Mouse (Mus musculus) neural tube, embryonic 11.5 days (tissue): ENCODE measurements around the gene Tbc1d5. TPM values are rescaled to one million over a fixed set of nuclear protein-coding genes. Genes with fewer than 3 reads are reported as not detected.

Experiments
- ATAC-seq: fragments of 200-750 bp; cut with Nextera tagmentation; 2 replicates; pipeline ENCODE4 v1.8.0; 2017; ENCODE audit warnings: moderate number of reproducible peaks, mild to moderate bottlenecking, moderate TSS enrichment, moderate library complexity; ENCODE audit not compliant: insufficient read depth, low FRiP score, low TSS enrichment
- DNase-seq: peaks from one replicate; pipeline ENCODE4 v3.0.0-alpha.2; 2015; ENCODE audit warnings: low spot score
- H3K27ac ChIP-seq: fragments of 300-500 bp; sonication (generic); 2 replicates; pipeline ENCODE4 v1.5.1; 2014; ENCODE audit warnings: low read depth, mild to moderate bottlenecking, low read length
- H3K27me3 ChIP-seq: fragments of 300-500 bp; sonication (generic); 2 replicates; pipeline ENCODE4 v1.6.1; 2014; ENCODE audit warnings: mild to moderate bottlenecking, low read length, mixed read lengths; ENCODE audit not compliant: control insufficient read depth, insufficient read depth
- H3K36me3 ChIP-seq: fragments of 300-500 bp; sonication (generic); 2 replicates; pipeline ENCODE4 v1.6.1; 2014; ENCODE audit warnings: mild to moderate bottlenecking, low read length, moderate library complexity, mixed read lengths; ENCODE audit not compliant: control insufficient read depth, insufficient read depth
- H3K4me1 ChIP-seq: fragments of 300-500 bp; sonication (generic); 2 replicates; pipeline ENCODE4 v1.6.1; 2014; ENCODE audit warnings: low read length, mixed read lengths; ENCODE audit not compliant: control insufficient read depth, insufficient read depth
- H3K4me2 ChIP-seq: fragments of 300-500 bp; sonication (generic); 2 replicates; pipeline ENCODE4 v1.6.1; 2014; ENCODE audit warnings: low read depth, mild to moderate bottlenecking, moderate library complexity
- H3K4me3 ChIP-seq: fragments of 300-500 bp; sonication (generic); 2 replicates; pipeline ENCODE4 v1.5.1; 2014; ENCODE audit warnings: low read depth, low read length
- H3K9ac ChIP-seq: fragments of 300-500 bp; sonication (generic); 2 replicates; pipeline ENCODE4 v1.6.1; 2014; ENCODE audit warnings: mild to moderate bottlenecking, low read length
- H3K9me3 ChIP-seq: fragments of 300-500 bp; sonication (generic); 2 replicates; pipeline ENCODE4 v1.6.1; 2016; ENCODE audit warnings: low read length; ENCODE audit not compliant: control insufficient read depth
- WGBS: fragments of 180-500 bp; shearing (Covaris S2); extraction: QIAGEN DNeasy Blood & Tissue Kit; methylation state at CpG from one replicate; pipeline ENCODE4 v1.1.7; 2014; 5-methylcytosine and 5-hydroxymethylcytosine counted together
- polyA plus RNA-seq: library from polyadenylated mRNA; unstranded; fragments of >200 nt; fragmentation: Nextera tagmentation; extraction: Ambion mirVana; gene quantifications from 2 replicates; pipeline ENCODE4 v1.2.1, GENCODE M21; 2014

Gene Tbc1d5
- polyA plus RNA-seq, 1 experiment from 2014 or later, result 11.6 TPM

- no peaks in the 10 kb centered on the region for H3K36me3 ChIP-seq
- no peaks in the 10 kb centered on the region for H3K4me1 ChIP-seq
- H3K9ac ChIP-seq, result no peak overlapping the region
- H3K4me3 ChIP-seq, result no peak overlapping the region
- no peak for ATAC-seq
- H3K4me2 ChIP-seq, result no peak overlapping the region
- 97% methylated on average over 5 of the region's 5 CpGs for WGBS
- no peaks in the 10 kb centered on the region for H3K27me3 ChIP-seq
- no peaks in the 10 kb centered on the region for H3K9me3 ChIP-seq
- H3K27ac ChIP-seq, result no peak overlapping the region
- DNase-seq, result no peak
These were observed 19.9 kb downstream of the Tbc1d5 start for GRCm38 (mm10) chr17:51159261-51159660.

DNA sequence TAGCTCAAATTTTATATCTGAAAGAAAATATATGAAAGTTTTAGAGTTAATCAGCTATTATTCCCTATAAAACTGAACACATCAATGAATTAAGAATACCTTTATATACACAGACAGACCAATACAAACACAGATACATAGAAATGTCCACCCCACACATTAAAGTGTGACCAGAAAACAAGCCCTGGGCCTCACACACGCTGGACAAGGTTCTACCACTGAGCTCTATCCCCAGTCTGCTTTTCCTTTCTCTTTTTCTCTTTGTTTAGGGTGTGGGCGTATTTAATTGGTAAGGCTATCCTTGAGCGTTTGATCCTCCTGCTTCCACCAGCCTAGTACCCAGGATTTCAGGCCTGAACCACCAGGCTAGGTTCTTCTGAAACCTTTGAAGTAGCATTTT is 28.2 kb downstream of the Tbc1d5 start:
- no peak overlapping the region for H3K27ac ChIP-seq
- ATAC-seq (no peak), DNase-seq (no peak)
- H3K4me3 ChIP-seq, result no peak overlapping the region
- no peaks in the 10 kb centered on the region for H3K36me3 ChIP-seq
- H3K9me3 ChIP-seq, result no peaks in the 10 kb centered on the region
- no peak overlapping the region for H3K9ac ChIP-seq
- 28% methylated on average over 3 of the region's 3 CpGs for WGBS
- no peaks in the 10 kb centered on the region for H3K4me1 ChIP-seq
- H3K4me2 ChIP-seq, result no peak overlapping the region
- H3K27me3 ChIP-seq, result no peaks in the 10 kb centered on the region

DNA sequence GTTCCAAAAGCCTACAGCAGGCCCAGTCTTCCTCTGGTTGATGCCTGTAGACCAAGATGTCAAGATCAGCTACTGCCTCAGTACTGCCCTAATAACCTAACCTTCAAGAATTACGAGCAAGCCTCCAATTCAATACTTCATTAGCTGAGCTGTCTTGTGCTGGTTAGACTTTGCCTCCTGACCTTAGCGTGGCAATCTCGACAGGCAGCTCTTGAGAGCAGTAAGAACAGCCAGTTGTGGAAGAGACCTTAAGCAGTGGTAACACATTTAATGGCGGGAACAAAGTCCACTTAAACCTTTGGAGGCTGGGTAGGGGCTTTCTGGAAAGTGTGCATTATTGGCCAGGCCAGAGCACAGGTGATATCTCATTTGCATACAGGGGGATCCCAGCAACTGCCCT is 34.2 kb downstream of the Tbc1d5 start:
- H3K9me3 ChIP-seq, result no peaks in the 10 kb centered on the region
- H3K36me3 ChIP-seq, result no peaks in the 10 kb centered on the region
- DNase-seq (no peak), ATAC-seq (no peak)
- H3K9ac ChIP-seq, result no peak overlapping the region
- no peaks in the 10 kb centered on the region for H3K4me1 ChIP-seq
- H3K27ac ChIP-seq, result no peak overlapping the region
- no peak overlapping the region for H3K4me2 ChIP-seq
- WGBS, result 87% methylated on average over 4 of the region's 4 CpGs
- H3K4me3 ChIP-seq, result no peak overlapping the region
- no peaks in the 10 kb centered on the region for H3K27me3 ChIP-seq

GRCm38 (mm10) chr17:51142095-51142494 is 37.1 kb downstream of the Tbc1d5 start:
- no peaks in the 10 kb centered on the region for H3K4me1 ChIP-seq
- no peak overlapping the region for H3K9ac ChIP-seq
- 89% methylated on average over 4 of the region's 4 CpGs for WGBS
- no peak for DNase-seq
- no peak overlapping the region for H3K4me2 ChIP-seq
- H3K27ac ChIP-seq, result no peak overlapping the region
- H3K9me3 ChIP-seq, result no peaks in the 10 kb centered on the region
- no peaks in the 10 kb centered on the region for H3K27me3 ChIP-seq
- H3K36me3 ChIP-seq, result no peaks in the 10 kb centered on the region
- ATAC-seq, result no peak
- no peak overlapping the region for H3K4me3 ChIP-seq

DNA sequence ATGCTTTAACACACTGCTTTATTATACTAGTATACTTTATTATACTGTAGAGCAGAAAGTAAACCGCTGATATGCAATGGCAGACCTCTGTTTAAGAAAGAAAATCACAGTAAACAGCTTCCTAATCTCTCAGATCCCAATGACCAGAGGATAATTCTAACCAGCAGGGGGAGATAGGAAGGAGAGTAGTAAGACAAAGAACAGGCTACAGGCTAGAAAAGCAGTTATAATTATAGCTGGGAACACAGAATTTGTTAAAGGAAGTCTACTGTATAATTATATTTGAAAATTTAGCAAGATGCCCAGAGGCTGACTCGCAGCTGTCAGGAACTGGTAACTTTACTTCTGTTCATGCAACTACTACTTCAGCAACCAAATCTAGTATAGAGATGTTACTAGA is 68.0 kb downstream of the Tbc1d5 start:
- H3K4me1 ChIP-seq, result no peaks in the 10 kb centered on the region
- no peaks in the 10 kb centered on the region for H3K27me3 ChIP-seq
- H3K36me3 ChIP-seq, result no peaks in the 10 kb centered on the region
- no peak overlapping the region for H3K4me3 ChIP-seq
- H3K4me2 ChIP-seq, result no peak overlapping the region
- H3K27ac ChIP-seq, result no peak overlapping the region
- DNase-seq (no peak), ATAC-seq (no peak)
- no peak overlapping the region for H3K9ac ChIP-seq
- 67% methylated on average over 2 of the region's 2 CpGs for WGBS
- H3K9me3 ChIP-seq, result no peaks in the 10 kb centered on the region

DNA sequence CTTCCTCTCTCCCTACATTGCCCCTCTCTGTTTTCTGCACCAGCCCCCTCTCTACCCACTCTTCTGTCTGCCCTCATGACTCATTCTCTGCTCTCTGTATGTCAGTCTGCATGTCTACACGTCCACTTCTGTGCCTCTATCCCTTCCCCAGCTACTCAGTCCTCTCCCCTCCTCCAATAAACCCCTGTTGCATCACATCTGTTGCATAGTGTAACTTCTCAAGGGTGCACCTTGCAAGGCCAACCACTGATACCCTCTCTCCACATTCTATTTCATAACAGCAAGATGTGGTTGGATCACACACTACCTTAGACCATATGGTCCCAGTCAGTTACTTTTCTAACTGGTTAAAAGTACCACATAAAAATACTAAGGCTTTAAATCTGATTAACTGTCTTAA is 74.9 kb downstream of the Tbc1d5 start:
- Histone ChIP-seq H3K4me2 (no peak overlapping the region), H3K9ac (no peak overlapping the region), H3K4me1 (no peaks in the 10 kb centered on the region), H3K27ac (no peak overlapping the region), H3K4me3 (no peak overlapping the region), H3K36me3 (no peaks in the 10 kb centered on the region), H3K27me3 (no peaks in the 10 kb centered on the region), H3K9me3 (no peaks in the 10 kb centered on the region)
- ATAC-seq, result no peak
- no peak for DNase-seq
- 91% methylated on average over 1 of the region's 1 CpGs for WGBS

DNA sequence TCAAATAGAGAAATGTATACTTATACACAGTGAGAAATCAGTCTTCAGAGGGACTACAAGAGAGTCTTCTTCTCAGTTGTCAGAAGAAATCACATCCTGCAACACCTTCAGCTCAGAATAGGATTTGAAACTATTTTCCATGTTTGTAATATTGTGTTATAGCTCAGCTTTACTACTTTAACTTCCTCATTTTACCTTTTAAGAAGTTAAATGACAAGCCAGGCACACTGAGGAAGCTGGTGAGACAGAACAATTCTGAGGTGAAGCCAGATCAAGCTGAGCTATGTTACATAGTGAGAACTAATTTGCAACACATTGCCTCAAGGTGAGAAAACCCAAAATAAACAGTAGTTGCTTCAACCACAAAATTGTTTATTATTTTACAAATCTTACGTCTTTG is 135.3 kb downstream of the Tbc1d5 start:
- 64% methylated on average over 1 of the region's 1 CpGs for WGBS
- Histone ChIP-seq H3K4me2 (no peak overlapping the region), H3K36me3 (no peaks in the 10 kb centered on the region), H3K9me3 (no peaks in the 10 kb centered on the region), H3K27ac (no peak overlapping the region), H3K4me3 (no peak overlapping the region), H3K9ac (no peak overlapping the region), H3K4me1 (no peaks in the 10 kb centered on the region), H3K27me3 (no peaks in the 10 kb centered on the region)
- DNase-seq (no peak), ATAC-seq (no peak)

- Histone ChIP-seq H3K9me3 (no peaks in the 10 kb centered on the region), H3K4me3 (no peak overlapping the region), H3K9ac (no peak overlapping the region), H3K36me3 (no peaks in the 10 kb centered on the region), H3K27ac (no peak overlapping the region), H3K4me1 (no peaks in the 10 kb centered on the region), H3K4me2 (no peak overlapping the region), H3K27me3 (no peaks in the 10 kb centered on the region)
- ATAC-seq, result no peak
- 73% methylated on average over 1 of the region's 1 CpGs for WGBS
- DNase-seq, result no peak
These were observed 138.3 kb downstream of the Tbc1d5 start for GRCm38 (mm10) chr17:51040861-51041260.

DNA sequence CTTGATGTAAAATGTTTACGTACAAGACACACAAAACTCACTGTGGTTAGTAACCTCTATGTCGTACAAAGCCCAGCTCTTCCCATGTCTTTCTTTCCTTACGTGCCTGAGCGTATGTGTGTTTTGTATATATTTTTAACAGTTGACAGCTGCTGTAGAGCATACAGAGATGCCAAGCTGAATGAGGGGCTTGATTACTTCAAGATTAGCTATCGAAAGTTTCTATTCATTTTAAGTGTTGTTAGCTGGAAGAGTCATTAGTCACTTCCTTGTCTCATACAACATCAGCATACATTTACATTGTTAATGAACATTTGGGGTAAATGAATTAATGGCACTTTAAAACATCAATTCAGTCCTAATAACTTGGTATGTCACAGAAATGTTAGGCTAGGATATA is 155.9 kb downstream of the Tbc1d5 start:
- H3K4me1 ChIP-seq, result no peaks in the 10 kb centered on the region
- H3K36me3 ChIP-seq, result no peaks in the 10 kb centered on the region
- ATAC-seq (no peak), DNase-seq (no peak)
- H3K4me2 ChIP-seq, result no peak overlapping the region
- no peak overlapping the region for H3K27ac ChIP-seq
- H3K9me3 ChIP-seq, result no peaks in the 10 kb centered on the region
- H3K9ac ChIP-seq, result no peak overlapping the region
- 85% methylated on average over 5 of the region's 5 CpGs for WGBS
- no peaks in the 10 kb centered on the region for H3K27me3 ChIP-seq
- no peak overlapping the region for H3K4me3 ChIP-seq
